Mouse (Mus musculus): ENCODE results near the gene Vps13d.

Vps13d gene

GRCm38 (mm10) chr4:144969030-144969429 is 225.8 kb downstream of the Vps13d start:
- DNase-seq = no peak

- DNase-seq = no peak
These were observed 226.4 kb downstream of the Vps13d start for GRCm38 (mm10) chr4:144968371-144968770.

- no peak for DNase-seq
These were observed 229.6 kb downstream of the Vps13d start for GRCm38 (mm10) chr4:144965255-144965654.

- DNase-seq = no peak
These were observed 233.1 kb downstream of the Vps13d start for GRCm38 (mm10) chr4:144961696-144962095.

DNA sequence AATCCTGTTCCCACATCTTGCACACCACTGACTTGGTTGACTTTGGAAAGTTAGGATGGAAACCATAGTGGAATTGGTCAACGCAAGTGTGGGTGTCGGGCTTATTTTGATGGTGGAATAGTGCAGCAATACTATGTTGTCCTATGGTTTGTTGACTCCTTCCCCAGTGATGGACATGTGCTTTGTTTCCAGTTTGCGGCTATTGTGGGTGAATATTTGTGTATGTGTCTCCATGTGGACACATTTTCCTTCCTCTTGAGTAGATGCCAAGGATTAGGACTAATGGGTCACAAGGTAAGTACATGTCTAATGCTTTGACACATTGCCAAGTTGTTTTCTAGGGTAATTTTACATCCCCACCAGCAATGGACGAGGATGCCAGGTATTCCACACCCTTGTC is 233.6 kb downstream of the Vps13d start:
- no peak for DNase-seq

DNA sequence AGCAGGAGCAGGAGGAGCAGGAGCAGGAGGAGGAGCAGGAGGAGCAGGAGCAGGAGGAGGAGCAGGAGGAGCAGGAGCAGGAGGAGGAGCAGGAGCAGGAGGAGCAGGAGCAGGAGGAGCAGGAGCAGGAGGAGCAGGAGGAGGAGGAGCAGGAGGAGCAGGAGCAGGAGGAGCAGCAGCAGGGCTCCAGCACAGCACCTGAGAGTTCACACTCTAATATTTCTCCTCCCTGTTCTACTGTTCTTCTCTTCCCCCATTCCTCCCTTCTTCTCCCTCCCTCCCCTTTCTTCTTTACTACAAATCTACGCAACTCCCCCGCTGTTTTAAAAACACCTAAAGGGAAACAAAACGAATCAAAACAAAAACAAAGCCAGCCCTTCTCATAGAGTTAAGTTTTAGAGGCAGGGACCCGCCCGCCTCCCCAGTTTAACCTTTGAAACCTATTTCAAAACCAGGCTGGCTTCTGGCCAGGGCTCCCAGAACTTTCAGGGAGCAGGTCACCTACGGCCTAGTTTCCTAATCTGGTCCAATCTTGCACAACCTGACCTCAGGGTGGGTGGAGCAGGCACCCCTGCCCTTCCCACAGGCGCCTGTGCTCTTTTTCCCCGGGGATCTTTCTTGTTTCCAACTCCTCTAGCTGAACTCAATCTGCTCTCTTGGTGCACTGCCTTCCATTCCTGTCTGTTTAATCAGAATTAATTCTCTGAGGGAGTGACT is 234.5 kb downstream of the Vps13d start:
- no peak for DNase-seq

GRCm38 (mm10) chr4:144957721-144958120 is 237.1 kb downstream of the Vps13d start:
- DNase-seq = no peak

- no peak for DNase-seq
These were observed 237.6 kb downstream of the Vps13d start for GRCm38 (mm10) chr4:144957186-144957585.

DNA sequence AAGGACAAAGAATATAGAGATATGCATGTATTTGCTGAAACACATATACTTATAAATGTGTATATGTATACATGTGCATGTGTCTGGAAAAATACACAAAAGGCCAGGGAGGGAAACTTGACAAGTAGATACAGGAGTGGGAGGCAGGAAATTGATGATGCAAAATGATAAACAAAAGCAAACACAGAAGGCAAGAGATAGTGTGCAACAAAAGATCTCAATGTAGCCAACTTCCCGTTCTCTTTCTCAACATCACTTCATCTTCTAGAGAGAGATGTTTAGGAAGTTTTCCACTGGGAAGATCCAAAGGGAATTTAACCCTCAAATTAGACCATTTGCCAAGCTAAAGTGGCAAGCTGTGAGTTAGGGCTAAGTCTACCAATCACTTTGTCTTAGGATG is 238.5 kb downstream of the Vps13d start:
- DNase-seq = no peak

- DNase-seq = no peak
These were observed 238.9 kb downstream of the Vps13d start for GRCm38 (mm10) chr4:144955863-144956262.

DNA sequence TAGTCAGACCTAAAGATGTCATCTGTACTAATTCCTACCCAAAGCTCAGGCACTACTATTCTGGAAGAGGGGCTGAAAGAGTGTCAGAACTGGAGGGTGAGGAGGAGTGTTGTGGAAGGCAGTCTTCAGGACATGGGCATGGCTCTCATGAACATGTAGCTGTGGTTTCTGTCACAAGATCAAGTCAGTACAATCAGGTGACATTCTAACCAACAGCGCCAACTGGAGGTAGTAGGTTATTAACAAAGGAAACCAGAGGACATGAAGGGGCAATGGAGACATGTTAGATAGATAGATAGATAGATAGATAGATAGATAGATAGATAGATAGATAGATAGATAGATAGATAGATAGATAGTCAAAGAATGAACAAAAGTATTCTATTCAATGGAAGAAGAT is 241.4 kb downstream of the Vps13d start:
- no peak for DNase-seq

GRCm38 (mm10) chr4:144951859-144952258 is 242.9 kb downstream of the Vps13d start:
- DNase-seq = no peak

DNA sequence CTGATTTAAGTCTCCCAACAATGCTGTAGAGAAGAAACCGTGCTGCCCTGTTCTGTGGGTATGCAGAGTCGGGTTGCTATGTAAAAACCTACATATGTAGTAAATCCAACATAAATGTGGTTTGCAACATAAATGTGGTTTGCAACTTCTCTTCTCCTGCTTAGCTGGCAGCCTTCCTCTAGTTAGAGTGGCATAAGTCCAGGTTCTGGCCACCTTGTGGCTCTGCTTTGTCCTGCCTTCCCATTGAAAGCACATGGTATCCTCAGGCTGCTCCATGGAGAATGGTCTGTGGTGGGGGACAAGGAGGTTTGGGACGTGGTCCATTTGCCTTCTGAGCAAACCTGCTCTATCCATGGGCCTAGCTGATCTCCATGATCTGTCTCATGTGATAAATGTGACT is 243.9 kb downstream of the Vps13d start:
- DNase-seq = no peak

- no peak for DNase-seq
These were observed 244.5 kb downstream of the Vps13d start for GRCm38 (mm10) chr4:144950327-144950711.

- no peak for DNase-seq
These were observed 245.1 kb downstream of the Vps13d start for GRCm38 (mm10) chr4:144949441-144950326.

GRCm38 (mm10) chr4:144947738-144948390 is 246.9 kb downstream of the Vps13d start:
- DNase-seq = no peak

DNA sequence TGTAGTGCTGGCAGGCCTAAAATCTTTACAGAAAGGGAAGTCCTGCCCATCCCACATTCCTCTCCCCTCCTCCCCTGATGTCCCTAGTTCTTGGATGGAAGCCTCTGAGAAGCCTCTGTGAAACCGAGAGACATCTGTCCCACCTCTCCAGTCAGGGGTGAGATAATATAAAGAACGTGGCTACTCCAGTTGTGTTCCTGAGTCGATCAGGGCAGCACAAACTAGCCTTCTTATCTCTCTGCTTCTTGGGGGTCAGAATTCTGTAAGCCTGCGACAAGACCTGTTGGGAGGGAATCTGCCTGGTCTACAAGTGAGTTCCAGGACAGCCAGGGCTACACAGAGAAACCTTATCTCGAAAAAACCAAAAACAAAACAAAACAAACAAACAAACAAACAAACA is 251.5 kb downstream of the Vps13d start:
- DNase-seq = no peak

DNA sequence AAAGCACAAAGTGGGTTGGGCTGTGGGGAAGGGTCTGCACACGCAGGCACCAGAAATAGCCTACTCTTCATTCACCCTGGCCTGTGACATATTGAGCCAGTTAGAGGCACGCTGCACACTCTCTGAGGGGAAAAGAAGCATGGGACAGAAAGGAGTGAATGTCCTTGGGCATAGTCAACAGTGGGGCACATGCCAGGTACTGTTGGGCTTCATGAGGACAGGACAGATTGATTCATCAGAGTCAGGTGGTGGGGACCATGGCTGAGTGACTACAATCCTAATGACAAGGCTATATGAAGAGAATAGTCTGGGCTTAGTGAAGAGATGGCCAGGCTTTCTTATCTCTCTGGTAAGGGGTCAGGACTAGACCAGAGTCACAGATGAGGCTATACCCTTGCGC is 252.4 kb downstream of the Vps13d start:
- no peak for DNase-seq

DNA sequence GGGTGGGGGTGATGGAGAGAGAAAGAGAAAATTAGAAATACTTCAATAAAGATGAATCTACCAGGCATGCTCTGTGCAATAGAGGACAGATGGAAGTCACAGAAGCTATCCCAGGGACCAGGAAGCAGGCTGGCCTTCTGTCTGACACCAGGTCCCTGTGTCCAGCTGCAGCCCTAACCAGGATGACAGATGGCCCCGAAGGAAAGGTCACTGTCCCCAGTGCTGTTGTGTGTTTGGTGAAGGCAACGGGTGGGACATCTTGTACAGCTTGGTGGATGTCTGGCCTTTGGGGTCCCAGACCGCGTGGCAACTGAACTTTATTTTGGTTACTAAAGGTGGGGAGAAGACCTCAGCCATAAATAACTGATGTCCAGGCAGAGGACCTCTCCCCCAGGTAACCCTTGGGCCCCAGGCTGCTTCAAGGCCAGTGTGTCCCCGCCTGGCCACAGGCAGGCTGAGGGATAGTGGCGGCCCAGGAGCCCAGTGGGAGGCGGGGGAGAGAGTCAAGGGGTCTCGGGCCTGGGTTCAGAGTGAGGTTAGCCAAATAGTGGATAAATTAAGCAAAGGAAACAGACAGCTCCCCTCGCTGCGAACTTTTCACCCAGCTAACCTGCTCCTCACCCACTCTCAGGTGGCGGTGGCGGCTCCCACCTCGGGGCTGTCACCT is 253.9 kb downstream of the Vps13d start:
- DNase-seq = no peak

GRCm38 (mm10) chr4:144939847-144940411 is 254.9 kb downstream of the Vps13d start:
- DNase-seq = no peak

DNA sequence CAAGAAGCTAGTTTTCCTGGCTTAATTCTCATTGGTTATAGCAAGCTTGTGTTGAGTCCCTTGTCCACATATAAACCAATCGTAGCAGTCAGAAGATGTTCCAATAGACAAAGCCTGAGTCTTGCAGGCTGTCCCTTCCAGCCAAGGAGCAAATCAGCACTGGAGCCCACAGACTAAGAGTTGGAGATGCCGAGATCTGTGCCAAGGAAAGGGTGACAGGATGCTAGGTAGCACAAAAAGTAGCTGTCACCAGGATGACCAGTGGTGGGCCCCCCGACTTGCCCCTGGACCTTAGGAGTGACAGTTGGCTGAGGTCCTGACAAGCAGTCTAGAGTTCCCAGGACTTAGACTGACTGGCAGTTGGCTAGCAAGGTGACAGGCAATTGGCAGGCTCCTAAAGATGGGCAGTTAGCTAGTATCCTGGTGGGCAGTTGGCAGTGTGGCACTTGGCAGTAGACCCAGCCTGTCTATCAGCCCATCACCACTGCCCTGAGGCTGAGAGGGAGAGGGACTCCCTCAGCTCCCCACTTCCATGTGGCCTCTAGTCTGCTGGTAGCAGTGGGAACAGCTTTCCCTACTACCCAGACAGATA is 258.1 kb downstream of the Vps13d start:
- DNase-seq = no peak

GRCm38 (mm10) chr4:144934501-144934900 is 260.3 kb downstream of the Vps13d start:
- no peak for DNase-seq

Data from thymus, postnatal 4 days (tissue).